Mouse (Mus musculus) forebrain, postnatal 0 days (tissue): ENCODE results near the gene Bst2. TPM values are rescaled to one million over a fixed set of nuclear protein-coding genes. Genes with fewer than 3 reads are reported as not detected.

Experiments used
- ATAC-seq: fragments of 200-750 bp; cut with Nextera tagmentation; 2 replicates; pipeline ENCODE4 v1.8.0; 2017; ENCODE audit warnings: mild to moderate bottlenecking, moderate library complexity
- DNase-seq: peaks from one replicate; pipeline ENCODE4 v3.0.0-alpha.2; 2015
- H3K27ac ChIP-seq: fragments of 300-500 bp; sonication (generic); 2 replicates; pipeline ENCODE4 v1.5.1; 2014; ENCODE audit warnings: low read depth, mild to moderate bottlenecking, antibody characterized with exemption, low read length, moderate library complexity, mixed read lengths
- H3K27me3 ChIP-seq: fragments of 300-500 bp; sonication (generic); 2 replicates; pipeline ENCODE4 v1.6.1; 2014; ENCODE audit warnings: mild to moderate bottlenecking, low read length, mixed read lengths; ENCODE audit not compliant: insufficient read depth
- H3K36me3 ChIP-seq: fragments of 300-500 bp; sonication (generic); 2 replicates; pipeline ENCODE4 v1.6.1; 2014; ENCODE audit warnings: mild to moderate bottlenecking, moderate library complexity; ENCODE audit not compliant: insufficient read depth
- H3K4me1 ChIP-seq: fragments of 300-500 bp; sonication (generic); 2 replicates; pipeline ENCODE4 v1.6.1; 2014; ENCODE audit warnings: antibody characterized with exemption; ENCODE audit not compliant: insufficient read depth
- H3K4me2 ChIP-seq: fragments of 300-500 bp; sonication (generic); 2 replicates; pipeline ENCODE4 v1.6.1; 2014; ENCODE audit warnings: low read depth, mild to moderate bottlenecking, moderate library complexity
- H3K4me3 ChIP-seq: fragments of 300-500 bp; sonication (generic); 2 replicates; pipeline ENCODE4 v1.5.1; 2014; ENCODE audit warnings: low read depth, low read length, mixed read lengths
- H3K9ac ChIP-seq: fragments of 300-500 bp; sonication (generic); 2 replicates; pipeline ENCODE4 v1.6.1; 2014; ENCODE audit warnings: mild to moderate bottlenecking
- H3K9me3 ChIP-seq: fragments of 300-500 bp; sonication (generic); 2 replicates; pipeline ENCODE4 v1.6.1; 2016; ENCODE audit warnings: low read length
- CTCF ChIP-seq: sonication (generic); IDR thresholded peaks from 2 replicates; pipeline ENCODE4 v1.5.1; 2016; ENCODE audit warnings: antibody characterized with exemption, control low read depth, low read depth
- WGBS: fragments of 180-500 bp; shearing (Covaris S2); extraction: QIAGEN DNeasy Blood & Tissue Kit; methylation state at CpG from one replicate; pipeline ENCODE4 v1.1.7; 2014; 5-methylcytosine and 5-hydroxymethylcytosine counted together
- polyA plus RNA-seq: library from polyadenylated mRNA; unstranded; fragments of >200 nt; fragmentation: Nextera tagmentation; extraction: Ambion mirVana; gene quantifications from 2 replicates; pipeline ENCODE4 v1.2.1, GENCODE M21; 2015
- total RNA-seq: library from RNA; depleted of rRNA; stranded (reverse); fragments of >200 nt; gene quantifications from 2 replicates; pipeline ENCODE4 v1.2.3, GENCODE M21; 2014

The Bst2 gene
- total and polyA plus RNA-seq, 2 experiments from 2014 or later = 17.8 to 19.3 TPM

- peaks cover 62% of the 10 kb centered on the region for H3K27me3 ChIP-seq
- WGBS = 83% methylated on average over 3 of the region's 3 CpGs
- H3K4me3 ChIP-seq = no peak overlapping the region
- H3K9me3 ChIP-seq = no peaks in the 10 kb centered on the region
- no peak for DNase-seq
- no peak for TF ChIP-seq CTCF
- H3K4me1 ChIP-seq = no peaks in the 10 kb centered on the region
- no peaks in the 10 kb centered on the region for H3K36me3 ChIP-seq
- H3K9ac ChIP-seq = no peak overlapping the region
- no peak for ATAC-seq
- no peak overlapping the region for H3K4me2 ChIP-seq
- no peak overlapping the region for H3K27ac ChIP-seq
Observed at GRCm38 (mm10) chr8:71560071-71560470, 22.8 kb upstream of the Bst2 start.

DNA sequence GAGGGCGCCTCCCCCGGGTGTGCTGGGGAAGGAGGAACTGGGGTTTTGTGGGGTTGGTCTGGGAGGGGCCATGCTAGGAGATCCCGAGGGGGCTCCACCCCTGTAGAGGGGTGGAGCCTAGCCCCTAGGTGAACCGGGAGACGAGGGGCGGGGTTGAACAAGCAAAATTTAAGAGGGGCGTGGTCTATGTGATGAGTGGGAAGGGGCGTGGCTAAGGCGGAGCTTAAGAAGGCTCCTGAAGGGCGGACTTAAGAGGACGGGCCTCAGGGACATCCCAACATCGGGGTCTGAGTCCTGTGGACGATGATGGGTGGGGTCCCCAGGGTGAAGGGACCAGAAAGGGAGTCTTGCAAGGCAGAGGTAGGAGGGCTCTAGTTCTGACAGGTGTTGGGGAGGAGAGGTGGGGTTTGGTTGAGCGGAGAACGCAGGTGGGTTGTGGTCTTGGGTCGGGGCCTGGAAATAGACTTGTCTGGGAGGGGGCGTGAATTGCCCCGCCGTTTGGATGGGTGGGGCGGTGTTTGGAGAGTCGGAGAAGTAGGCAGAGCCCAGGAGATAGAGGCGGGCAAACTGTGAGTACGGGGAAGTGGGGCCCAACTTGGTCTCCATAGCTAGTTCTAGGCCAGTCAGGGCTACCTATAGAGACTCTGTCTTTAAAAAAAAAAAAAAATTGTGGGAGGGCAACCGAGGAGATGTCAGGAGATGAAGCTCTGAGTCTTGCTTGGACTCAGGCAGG is 21.9 kb upstream of the Bst2 start:
- ATAC-seq (no peak), DNase-seq (no peak)
- Histone ChIP-seq H3K27me3 (peaks cover 62% of the 10 kb centered on the region), H3K36me3 (no peaks in the 10 kb centered on the region), H3K4me3 (peak overlapping the region; percentile 22), H3K4me1 (no peaks in the 10 kb centered on the region), H3K4me2 (peak overlapping the region; percentile 41), H3K9ac (no peak overlapping the region), H3K9me3 (no peaks in the 10 kb centered on the region), H3K27ac (no peak overlapping the region)
- 3% methylated on average over 24 of the region's 24 CpGs for WGBS
- TF ChIP-seq CTCF = no peak

DNA sequence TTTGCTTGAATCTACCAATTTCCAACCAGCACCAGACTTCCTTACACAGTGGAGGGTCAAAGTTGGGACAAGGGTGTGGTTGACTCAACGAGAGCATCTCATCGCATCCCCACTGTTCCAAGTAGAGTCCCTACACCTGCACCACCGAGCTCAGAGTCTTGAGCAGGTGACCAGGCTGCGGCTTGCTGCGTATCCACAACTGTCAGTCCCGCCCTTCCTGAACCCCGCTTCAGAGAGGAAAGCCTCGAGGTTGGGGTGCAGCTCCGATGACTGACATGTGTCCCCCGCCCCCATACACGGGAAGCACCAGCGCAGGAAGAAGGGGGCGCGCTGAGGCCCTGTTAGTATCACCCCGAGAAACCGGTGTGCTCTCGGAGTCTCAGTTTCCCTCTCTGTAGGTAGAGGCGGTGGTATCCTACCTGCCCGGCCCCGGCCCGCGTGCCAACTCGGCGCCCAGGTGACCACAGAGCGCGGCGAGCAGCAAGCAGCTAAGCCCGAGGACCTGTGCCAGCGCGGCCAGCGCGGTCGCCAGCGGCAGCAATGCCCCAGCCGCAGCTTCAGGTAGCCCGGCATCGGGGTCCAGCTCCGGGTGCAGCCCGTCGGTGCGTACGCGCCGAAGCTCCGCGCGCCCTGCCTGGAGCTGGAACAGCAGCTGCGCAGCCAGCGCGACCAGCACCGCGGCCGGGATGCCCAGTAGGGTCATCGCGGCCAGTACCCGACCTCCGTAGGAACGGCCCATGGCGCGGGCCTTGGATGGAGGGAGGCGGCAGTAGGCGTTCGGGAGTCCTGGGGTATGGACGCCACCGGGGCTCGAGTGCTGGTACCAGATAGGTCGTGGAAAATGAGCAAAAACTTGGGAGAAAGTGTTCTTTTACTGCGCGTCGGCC is 21.1 kb upstream of the Bst2 start, which contains the start of gene Tmem221:
Gene Tmem221, minus strand, starts transcription at position 801 of the 887 bp plus-strand sequence.
- Histone ChIP-seq H3K4me1 (no peaks in the 10 kb centered on the region), H3K36me3 (no peaks in the 10 kb centered on the region), H3K9ac (no peak within 1 kb of the TSS), H3K4me3 (peak within 1 kb of the TSS; percentile 22), H3K9me3 (no peaks in the 10 kb centered on the region), H3K4me2 (peak within 1 kb of the TSS; percentile 41), H3K27ac (no peak within 1 kb of the TSS), H3K27me3 (peaks cover 62% of the 10 kb centered on the region)
- ATAC-seq = no peak
- 6% methylated on average over 70 of the region's 70 CpGs for WGBS
- DNase-seq = no peak
- no peak for TF ChIP-seq CTCF

DNA sequence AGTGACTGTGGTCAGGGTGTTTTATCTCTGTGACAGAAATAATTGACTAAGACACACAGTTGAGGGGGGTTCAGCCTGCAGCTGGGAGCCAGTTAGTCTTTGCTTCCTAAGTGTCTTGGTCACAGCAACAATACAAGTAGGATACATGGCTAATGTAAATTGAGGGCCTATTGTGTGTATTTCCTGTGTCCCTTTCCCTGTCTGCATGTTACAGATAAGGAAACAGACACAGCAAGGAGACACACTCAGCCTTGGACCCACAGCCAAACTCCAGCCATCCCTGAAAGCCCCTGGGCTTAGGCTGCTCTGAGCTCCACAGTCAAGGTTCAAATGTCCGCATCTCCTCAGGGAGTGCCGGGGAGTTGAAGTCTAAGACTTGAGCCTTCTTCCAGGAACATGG is 17.4 kb upstream of the Bst2 start:
- no peak overlapping the region for H3K4me3 ChIP-seq
- DNase-seq = no peak
- no peak overlapping the region for H3K27ac ChIP-seq
- H3K9me3 ChIP-seq = no peaks in the 10 kb centered on the region
- H3K9ac ChIP-seq = no peak overlapping the region
- WGBS = 93% methylated on average over 2 of the region's 2 CpGs
- no peaks in the 10 kb centered on the region for H3K36me3 ChIP-seq
- no peaks in the 10 kb centered on the region for H3K4me1 ChIP-seq
- ATAC-seq = no peak
- peaks cover 35% of the 10 kb centered on the region for H3K27me3 ChIP-seq
- TF ChIP-seq CTCF = no peak
- no peak overlapping the region for H3K4me2 ChIP-seq

GRCm38 (mm10) chr8:71554001-71554400 is 16.7 kb upstream of the Bst2 start:
- DNase-seq (no peak), ATAC-seq (no peak)
- H3K9me3 ChIP-seq = no peaks in the 10 kb centered on the region
- TF ChIP-seq CTCF = no peak
- no peak overlapping the region for H3K4me3 ChIP-seq
- WGBS = 64% methylated on average over 6 of the region's 6 CpGs
- no peak overlapping the region for H3K9ac ChIP-seq
- no peaks in the 10 kb centered on the region for H3K4me1 ChIP-seq
- H3K27me3 ChIP-seq = peaks cover 28% of the 10 kb centered on the region
- no peaks in the 10 kb centered on the region for H3K36me3 ChIP-seq
- H3K4me2 ChIP-seq = no peak overlapping the region
- no peak overlapping the region for H3K27ac ChIP-seq

DNA sequence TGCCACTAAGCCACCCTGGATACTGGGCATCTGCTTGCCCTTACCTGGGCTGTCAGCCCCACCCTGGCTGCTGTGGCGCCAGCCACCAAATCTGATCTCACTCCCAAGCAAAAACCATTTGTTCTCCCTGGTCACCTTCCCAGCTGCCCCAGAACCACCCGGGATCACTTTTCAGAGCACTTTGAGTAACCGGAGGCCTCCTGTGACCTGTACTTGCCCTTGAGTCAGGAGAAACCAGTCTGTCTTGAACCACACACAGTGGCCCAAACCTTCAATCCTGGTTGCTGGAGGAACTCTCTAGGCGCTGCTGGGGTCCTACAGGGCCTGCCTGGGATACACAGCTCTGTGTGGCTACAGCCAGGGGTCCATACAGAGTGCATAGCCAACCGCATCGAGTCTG is 15.5 kb upstream of the Bst2 start:
- DNase-seq (no peak), ATAC-seq (no peak)
- TF ChIP-seq CTCF = no peak
- Histone ChIP-seq H3K4me1 (no peaks in the 10 kb centered on the region), H3K27ac (no peak overlapping the region), H3K4me2 (no peak overlapping the region), H3K27me3 (peaks cover 16% of the 10 kb centered on the region), H3K9me3 (no peaks in the 10 kb centered on the region), H3K36me3 (peaks cover 9% of the 10 kb centered on the region), H3K9ac (no peak overlapping the region), H3K4me3 (no peak overlapping the region)
- WGBS = 73% methylated on average over 6 of the region's 6 CpGs

GRCm38 (mm10) chr8:71550754-71551153 is 13.5 kb upstream of the Bst2 start:
- Histone ChIP-seq H3K9ac (no peak overlapping the region), H3K9me3 (no peaks in the 10 kb centered on the region), H3K4me1 (no peaks in the 10 kb centered on the region), H3K27me3 (no peaks in the 10 kb centered on the region), H3K36me3 (peaks cover 23% of the 10 kb centered on the region), H3K27ac (no peak overlapping the region), H3K4me2 (no peak overlapping the region), H3K4me3 (no peak overlapping the region)
- 68% methylated on average over 7 of the region's 7 CpGs for WGBS
- DNase-seq (no peak), ATAC-seq (no peak)
- TF ChIP-seq CTCF = no peak
